Mouse (Mus musculus): ENCODE results near the gene Gdpd5.

DNA sequence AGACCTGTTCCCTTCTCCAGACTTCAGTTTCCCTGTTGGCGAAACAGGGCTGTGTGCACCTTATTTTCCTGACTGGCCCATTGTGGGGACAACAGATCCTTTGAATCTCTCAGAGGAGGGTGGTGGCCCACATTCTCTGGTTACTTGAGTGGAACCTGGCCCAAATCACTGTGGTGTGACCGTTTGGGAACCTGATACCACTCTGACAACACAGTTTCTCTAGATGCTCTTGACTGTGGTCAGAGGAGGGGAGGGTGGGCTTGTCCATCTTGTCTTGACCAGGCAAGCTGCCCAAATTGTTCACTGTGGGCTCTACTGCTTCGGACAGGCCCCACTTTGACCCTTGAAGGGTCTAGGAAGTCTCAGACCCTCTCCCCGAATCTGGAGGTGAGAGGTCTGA is 72.8 kb downstream of the Gdpd5 start:
- TF ChIP-seq CTCF (IDR thresholded peaks at IDR 0.05; ENCODE audit: borderline replicate concordance, control insufficient read depth, extremely low read depth, insufficient read depth, low read length, poor library complexity) = no peak
- no peak for TF ChIP-seq POLR2A (IDR thresholded peaks at IDR 0.05; ENCODE audit: control insufficient read depth, extremely low read depth, insufficient read depth, low read length, poor library complexity)
